Mouse (Mus musculus): ENCODE measurements around the gene Gm18596.
"Not testable (repeated sequence)": the region's sequence is repeated elsewhere in the genome, so short reads cannot be mapped to it uniquely, and the experiment has no call there.

The Gm18596 gene

DNA sequence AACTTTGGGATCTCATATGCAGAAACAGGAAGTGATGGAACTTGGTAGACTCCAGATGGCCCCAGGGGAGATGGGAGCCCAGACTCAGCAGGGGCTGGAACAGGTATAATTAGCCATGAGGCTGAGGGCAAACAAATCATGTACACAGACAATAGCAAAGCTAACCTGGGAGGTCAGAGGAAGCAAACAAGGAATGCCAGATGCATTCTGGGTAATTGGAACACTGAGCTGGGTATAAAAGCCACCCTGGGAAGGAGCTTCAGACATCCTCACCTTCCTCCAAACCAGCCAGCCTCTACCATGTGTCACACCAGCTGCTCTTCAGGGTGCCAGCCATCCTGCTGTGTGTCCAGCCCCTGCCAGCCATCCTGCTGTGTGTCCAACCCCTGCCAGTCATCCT lies 31.3 kb downstream of the Gm18596 start, which contains the start of gene Gm10024:
Gene Gm10024 (plus strand): TSS at position 301 of the 400 bp plus-strand sequence.
- not testable (repeated sequence) for DNase-seq (ENCODE audit: low spot score in 2 of 2)

DNA sequence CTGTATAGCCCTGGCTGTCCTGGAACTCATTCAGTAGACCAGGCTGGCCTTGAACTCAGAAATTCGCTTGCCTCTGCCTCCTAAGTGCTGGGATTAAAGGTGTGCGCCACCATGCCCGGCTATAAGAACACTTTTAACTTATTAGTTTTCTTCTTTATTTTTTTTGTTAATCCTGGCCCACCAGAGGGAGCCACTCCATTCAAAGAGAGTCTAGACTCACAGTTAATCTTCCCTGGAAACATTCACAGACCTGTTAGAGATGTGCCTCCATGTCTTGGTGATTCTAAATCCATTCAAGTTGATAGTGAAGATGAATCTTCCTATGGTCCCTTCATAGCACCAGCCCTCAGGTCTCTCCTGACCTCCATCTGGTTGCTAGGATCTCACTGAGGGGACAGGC lies 32.6 kb downstream of the Gm18596 start:
- no peak for DNase-seq (ENCODE audit: low spot score in 2 of 2)

DNA sequence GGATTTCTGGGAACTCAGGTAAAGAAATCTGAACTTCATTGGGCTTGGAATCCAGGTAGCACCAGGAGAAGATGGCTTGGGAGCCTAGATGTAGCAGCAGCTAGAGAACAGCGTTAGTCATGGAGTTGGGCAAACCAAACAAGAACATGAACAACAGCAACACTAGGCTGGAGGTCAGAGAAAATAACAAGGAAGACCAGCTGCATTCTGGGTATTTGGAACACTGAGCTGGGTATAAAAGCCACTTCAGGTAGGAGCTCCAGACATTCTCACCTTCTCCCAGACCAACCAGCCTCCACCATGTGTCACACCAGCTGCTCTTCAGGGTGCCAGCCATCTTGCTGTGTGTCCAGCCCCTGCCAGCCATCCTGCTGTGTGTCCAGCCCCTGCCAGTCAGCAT lies 36.1 kb downstream of the Gm18596 start, which contains the start of gene Gm10272:
Gene Gm10272 (plus strand): TSS at position 301 of the 400 bp plus-strand sequence.
- DNase-seq (ENCODE audit: low spot score in 2 of 2): no peak

DNA sequence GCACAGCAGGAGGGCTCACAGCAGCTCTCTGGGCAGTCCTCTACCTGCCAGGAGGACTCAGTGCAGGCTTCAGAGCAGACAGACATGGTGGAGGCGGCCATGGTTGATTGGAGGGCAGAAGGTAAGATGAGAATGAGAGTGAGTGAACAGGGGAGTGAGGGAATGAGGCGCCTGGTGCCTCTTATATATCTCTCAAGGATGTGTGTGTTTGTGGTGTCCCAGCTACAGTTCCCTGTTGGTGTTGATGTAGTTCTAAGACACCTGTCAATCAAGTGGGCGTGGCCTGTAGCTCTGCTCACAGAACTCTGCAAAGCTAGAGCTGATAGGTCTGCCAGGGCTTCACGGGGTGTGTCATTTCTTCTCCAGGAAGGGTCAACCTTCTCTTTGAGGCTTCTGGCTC lies 45.3 kb downstream of the Gm18596 start, which contains the start of gene Gm9508:
Gene Gm9508 (minus strand): TSS at position 101 of the 400 bp plus-strand sequence.
- no peak for DNase-seq (ENCODE audit: low spot score in 2 of 2)

Data from left cerebral cortex, adult 9 months (tissue).